Mouse (Mus musculus): Measurements from ENCODE around the gene Med12l.

Gene Med12l

GRCm38 (mm10) chr3:59343026-59343425, 337.4 kb downstream of the Med12l start:
- DNase-seq, result no peak

GRCm38 (mm10) chr3:59344065-59344905, 338.7 kb downstream of the Med12l start, which contains the start of gene Igsf10:
Gene Igsf10 (minus strand): TSS chr3:59344394.
- DNase-seq, result no peak

GRCm38 (mm10) chr3:59351768-59352167, 346.1 kb downstream of the Med12l start:
- no peak for DNase-seq

- DNase-seq, result no peak
These were observed 348.5 kb downstream of the Med12l start for GRCm38 (mm10) chr3:59354156-59354555.

- DNase-seq, result no peak
These were observed 354.5 kb downstream of the Med12l start for GRCm38 (mm10) chr3:59360102-59360501.

- no peak for DNase-seq
These were observed 356.3 kb downstream of the Med12l start for GRCm38 (mm10) chr3:59361895-59362294.

Measured in spleen, adult 18-20 months (tissue).